Mouse (Mus musculus): ENCODE data around the gene Echs1. TPM values are rescaled to one million over a fixed set of nuclear protein-coding genes. Genes with fewer than 3 reads are reported as not detected.

Gene Echs1
- polyA plus RNA-seq (2011; ENCODE audit: insufficient read depth, insufficient read length, low read depth, missing spikeins), result 107 and 109 TPM in 2 replicates

DNA sequence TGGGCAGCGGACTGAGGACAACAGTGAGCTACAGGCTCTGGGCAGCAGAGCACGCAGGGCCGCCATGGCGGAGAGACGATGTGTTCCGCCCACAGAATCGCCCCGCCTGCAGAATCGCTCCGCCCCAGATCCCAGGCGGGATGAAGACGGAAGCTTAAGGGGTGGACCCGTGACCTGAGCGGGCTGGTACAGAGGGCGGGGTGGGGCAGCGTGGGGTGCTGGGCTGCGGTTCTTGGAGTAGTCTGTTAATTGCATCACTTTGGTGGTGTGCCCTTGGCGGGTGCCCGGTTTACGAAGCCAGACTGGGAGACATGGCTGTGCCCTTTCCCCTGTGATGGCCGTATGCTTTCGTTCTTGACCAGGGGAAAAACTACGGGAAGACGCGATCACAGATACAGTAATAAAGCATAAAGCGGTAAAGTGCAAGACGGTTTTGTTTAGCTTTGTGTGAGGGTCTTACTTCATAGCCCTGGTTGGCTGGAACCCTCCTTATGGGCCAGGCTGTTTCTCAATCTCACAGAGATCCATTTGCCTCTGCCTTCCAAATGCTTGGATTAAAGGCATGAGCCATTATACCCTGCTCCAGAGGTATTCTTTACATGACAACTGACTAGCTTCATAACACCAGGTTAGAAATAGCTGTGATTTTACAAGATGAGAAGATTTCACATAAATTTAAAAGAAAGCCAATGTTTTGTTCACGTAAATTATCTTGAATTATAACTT lies at the start of gene Echs1:
Gene Echs1 (minus strand): TSS at position 148 of the 726 bp plus-strand sequence.
- no peaks in the 10 kb centered on the region for H3K9me3 ChIP-seq (replicated peaks; ENCODE audit: control insufficient read depth, insufficient read depth, low read length, poor library complexity, severe bottlenecking)
- peak within 1 kb of the TSS; percentile 70 for H3K9ac ChIP-seq (ENCODE audit: low read depth, poor library complexity, severe bottlenecking)
- H3K4me3 ChIP-seq (ENCODE audit: low read depth, low read length), result peak within 1 kb of the TSS; percentile 82
- H3K4me1 ChIP-seq (ENCODE audit: control insufficient read depth, insufficient read depth, low read length), result peaks cover 2% of the 10 kb centered on the region
- peaks cover 10% of the 10 kb centered on the region for H3K36me3 ChIP-seq (ENCODE audit: control insufficient read depth, insufficient read depth, low read length, poor library complexity, severe bottlenecking)
- peak within 1 kb of the TSS; percentile 62 for H3K27ac ChIP-seq (ENCODE audit: insufficient read depth, low read length)
- no peaks in the 10 kb centered on the region for H3K27me3 ChIP-seq (ENCODE audit: control insufficient read depth, insufficient read depth, low read length, poor library complexity, severe bottlenecking)
- no peak for TF ChIP-seq EP300 (IDR thresholded peaks at IDR 0.05; ENCODE audit: insufficient read depth, low read depth, low read length)
- TF ChIP-seq POLR2A (IDR thresholded peaks at IDR 0.05; ENCODE audit: insufficient read depth, low read length), result peak; percentile 82

DNA sequence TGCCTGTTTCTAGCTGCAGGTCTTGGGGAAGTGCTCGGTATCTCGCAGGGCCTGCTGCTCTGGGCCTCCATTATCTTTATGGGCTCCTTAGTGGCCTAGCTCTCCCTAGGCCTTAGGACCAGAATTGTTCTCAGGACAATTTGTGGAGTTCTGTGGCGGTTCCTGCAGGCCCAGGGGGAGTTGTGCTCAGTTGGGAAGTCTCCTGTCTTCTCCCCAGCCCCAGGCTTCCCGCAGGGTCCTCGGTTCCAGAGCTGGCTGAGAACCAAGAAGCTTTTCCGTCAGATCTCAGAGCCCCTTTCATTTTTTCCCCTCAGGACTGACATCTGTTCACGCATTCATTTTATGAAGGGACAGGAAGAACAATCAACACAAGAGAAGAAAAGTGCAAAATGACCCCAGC lies 48.4 kb upstream of the Echs1 start, which contains the start of gene Olfr522:
Gene Olfr522 (minus strand): TSS at position 101 of the 400 bp plus-strand sequence.
- H3K9me3 ChIP-seq (replicated peaks; ENCODE audit: control insufficient read depth, insufficient read depth, low read length, poor library complexity, severe bottlenecking), result no peaks in the 10 kb centered on the region
- no peak within 1 kb of the TSS for H3K27ac ChIP-seq (ENCODE audit: insufficient read depth, low read length)
- H3K36me3 ChIP-seq (ENCODE audit: control insufficient read depth, insufficient read depth, low read length, poor library complexity, severe bottlenecking), result no peaks in the 10 kb centered on the region
- H3K27me3 ChIP-seq (ENCODE audit: control insufficient read depth, insufficient read depth, low read length, poor library complexity, severe bottlenecking), result no peaks in the 10 kb centered on the region
- no peak for TF ChIP-seq CTCF (IDR thresholded peaks at IDR 0.05; ENCODE audit: low read depth, low read length)
- TF ChIP-seq EP300 (IDR thresholded peaks at IDR 0.05; ENCODE audit: insufficient read depth, low read depth, low read length), result no peak
- TF ChIP-seq POLR2A (IDR thresholded peaks at IDR 0.05; ENCODE audit: insufficient read depth, low read length), result no peak
- H3K9ac ChIP-seq (ENCODE audit: low read depth, poor library complexity, severe bottlenecking), result no peak within 1 kb of the TSS
- H3K4me3 ChIP-seq (ENCODE audit: low read depth, low read length), result no peak within 1 kb of the TSS
- no peaks in the 10 kb centered on the region for H3K4me1 ChIP-seq (ENCODE audit: control insufficient read depth, insufficient read depth, low read length)

DNA sequence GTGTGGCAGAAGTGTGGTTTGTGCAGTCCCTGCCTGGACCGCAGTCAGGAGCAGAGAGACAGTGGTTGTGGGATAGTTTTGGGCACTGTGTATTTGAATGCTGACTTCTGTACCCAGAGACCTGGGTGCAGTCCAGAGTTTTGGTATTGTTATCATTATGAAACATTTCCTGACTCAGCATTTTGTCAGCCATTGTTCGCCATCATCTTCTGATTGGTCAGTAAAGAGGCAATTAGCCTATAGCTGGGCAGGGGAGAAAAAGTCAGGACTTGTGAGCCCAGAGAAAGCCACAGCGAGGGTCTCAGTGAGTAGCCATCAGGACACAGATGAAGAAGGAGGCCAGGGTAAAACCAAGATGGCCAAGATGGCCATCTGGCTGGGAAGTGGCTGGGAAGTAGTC lies 44.1 kb upstream of the Echs1 start:
- Histone ChIP-seq H3K27me3 (ENCODE audit: control insufficient read depth, insufficient read depth, low read length, poor library complexity, severe bottlenecking) (no peaks in the 10 kb centered on the region), H3K27ac (ENCODE audit: insufficient read depth, low read length) (no peak overlapping the region), H3K9ac (ENCODE audit: low read depth, poor library complexity, severe bottlenecking) (no peak overlapping the region), H3K36me3 (ENCODE audit: control insufficient read depth, insufficient read depth, low read length, poor library complexity, severe bottlenecking) (no peaks in the 10 kb centered on the region), H3K9me3 (replicated peaks; ENCODE audit: control insufficient read depth, insufficient read depth, low read length, poor library complexity, severe bottlenecking) (no peaks in the 10 kb centered on the region), H3K4me3 (ENCODE audit: low read depth, low read length) (no peak overlapping the region), H3K4me1 (ENCODE audit: control insufficient read depth, insufficient read depth, low read length) (no peaks in the 10 kb centered on the region)
- TF ChIP-seq EP300 (IDR thresholded peaks at IDR 0.05; ENCODE audit: insufficient read depth, low read depth, low read length) (no peak), CTCF (IDR thresholded peaks at IDR 0.05; ENCODE audit: low read depth, low read length) (no peak), POLR2A (IDR thresholded peaks at IDR 0.05; ENCODE audit: insufficient read depth, low read length) (no peak)

DNA sequence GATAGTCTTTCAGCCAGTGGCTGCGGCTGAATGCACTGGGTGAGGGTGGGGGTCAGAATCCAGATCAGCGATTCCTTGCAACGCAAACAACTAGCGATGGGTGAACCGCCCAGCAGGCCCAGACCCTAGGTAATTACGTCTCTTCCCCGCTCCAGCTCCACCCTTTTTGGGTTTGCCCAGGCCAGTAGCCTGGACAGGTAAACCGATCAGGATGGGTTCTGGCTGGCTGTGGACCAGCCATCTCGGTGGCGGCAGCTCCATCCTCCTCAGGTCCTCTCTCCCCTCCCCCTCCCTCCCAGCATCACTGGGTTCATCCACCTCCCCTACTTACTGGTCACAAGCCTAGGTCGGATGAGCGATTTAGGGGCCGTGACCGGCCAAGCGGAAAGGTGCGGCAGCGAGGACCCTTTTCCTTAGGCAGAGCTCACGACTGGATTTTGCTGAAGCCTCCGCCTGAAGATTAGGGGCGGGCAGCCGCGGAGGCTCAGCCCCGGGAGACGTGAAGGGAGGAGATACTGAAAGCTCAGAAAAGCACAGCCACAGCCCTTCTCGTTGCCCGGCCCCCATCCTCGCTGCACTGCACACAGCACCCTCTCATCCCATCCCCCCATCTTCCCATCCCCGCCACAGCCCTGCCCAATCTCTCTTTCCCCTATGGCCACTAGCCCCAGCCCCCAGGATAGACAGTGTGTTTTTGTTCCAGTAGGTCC lies 38.1 kb upstream of the Echs1 start, which contains the start of gene Sprn:
Gene Sprn (minus strand): TSS at position 660 of the 710 bp plus-strand sequence.
- Histone ChIP-seq H3K4me1 (ENCODE audit: control insufficient read depth, insufficient read depth, low read length) (no peaks in the 10 kb centered on the region), H3K27ac (ENCODE audit: insufficient read depth, low read length) (no peak within 1 kb of the TSS), H3K36me3 (ENCODE audit: control insufficient read depth, insufficient read depth, low read length, poor library complexity, severe bottlenecking) (no peaks in the 10 kb centered on the region), H3K4me3 (ENCODE audit: low read depth, low read length) (peak within 1 kb of the TSS; percentile 41), H3K9me3 (replicated peaks; ENCODE audit: control insufficient read depth, insufficient read depth, low read length, poor library complexity, severe bottlenecking) (no peaks in the 10 kb centered on the region), H3K9ac (ENCODE audit: low read depth, poor library complexity, severe bottlenecking) (peak within 1 kb of the TSS; percentile 33), H3K27me3 (ENCODE audit: control insufficient read depth, insufficient read depth, low read length, poor library complexity, severe bottlenecking) (no peaks in the 10 kb centered on the region)
- TF ChIP-seq CTCF (IDR thresholded peaks at IDR 0.05; ENCODE audit: low read depth, low read length) (no peak), EP300 (IDR thresholded peaks at IDR 0.05; ENCODE audit: insufficient read depth, low read depth, low read length) (no peak), POLR2A (IDR thresholded peaks at IDR 0.05; ENCODE audit: insufficient read depth, low read length) (no peak)

DNA sequence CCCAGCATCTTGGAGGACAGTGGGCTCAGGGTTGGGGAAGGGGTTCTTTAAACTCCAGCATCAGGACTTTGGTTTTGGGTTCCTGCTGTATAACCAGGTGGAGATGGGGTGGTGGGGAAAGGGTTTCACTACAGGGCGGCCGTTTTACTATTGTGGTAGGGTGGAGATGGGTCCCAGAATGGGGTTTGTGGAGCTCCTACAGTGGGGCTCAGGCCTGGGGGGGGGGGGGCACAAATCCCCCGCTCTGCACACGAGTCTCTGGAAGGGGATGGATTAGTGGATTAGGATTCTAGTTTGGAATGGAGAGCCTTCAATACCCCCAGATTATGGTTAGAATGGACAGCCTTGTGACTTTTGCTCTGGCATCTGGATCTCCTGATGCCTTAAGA lies 37.5 kb upstream of the Echs1 start:
- Histone ChIP-seq H3K4me3 (ENCODE audit: low read depth, low read length) (peak overlapping the region; percentile 41), H3K9me3 (replicated peaks; ENCODE audit: control insufficient read depth, insufficient read depth, low read length, poor library complexity, severe bottlenecking) (no peaks in the 10 kb centered on the region), H3K27me3 (ENCODE audit: control insufficient read depth, insufficient read depth, low read length, poor library complexity, severe bottlenecking) (no peaks in the 10 kb centered on the region), H3K4me1 (ENCODE audit: control insufficient read depth, insufficient read depth, low read length) (no peaks in the 10 kb centered on the region), H3K9ac (ENCODE audit: low read depth, poor library complexity, severe bottlenecking) (peak overlapping the region; percentile 33), H3K36me3 (ENCODE audit: control insufficient read depth, insufficient read depth, low read length, poor library complexity, severe bottlenecking) (no peaks in the 10 kb centered on the region), H3K27ac (ENCODE audit: insufficient read depth, low read length) (no peak overlapping the region)
- no peak for TF ChIP-seq EP300 (IDR thresholded peaks at IDR 0.05; ENCODE audit: insufficient read depth, low read depth, low read length)
- no peak for TF ChIP-seq CTCF (IDR thresholded peaks at IDR 0.05; ENCODE audit: low read depth, low read length)
- no peak for TF ChIP-seq POLR2A (IDR thresholded peaks at IDR 0.05; ENCODE audit: insufficient read depth, low read length)

DNA sequence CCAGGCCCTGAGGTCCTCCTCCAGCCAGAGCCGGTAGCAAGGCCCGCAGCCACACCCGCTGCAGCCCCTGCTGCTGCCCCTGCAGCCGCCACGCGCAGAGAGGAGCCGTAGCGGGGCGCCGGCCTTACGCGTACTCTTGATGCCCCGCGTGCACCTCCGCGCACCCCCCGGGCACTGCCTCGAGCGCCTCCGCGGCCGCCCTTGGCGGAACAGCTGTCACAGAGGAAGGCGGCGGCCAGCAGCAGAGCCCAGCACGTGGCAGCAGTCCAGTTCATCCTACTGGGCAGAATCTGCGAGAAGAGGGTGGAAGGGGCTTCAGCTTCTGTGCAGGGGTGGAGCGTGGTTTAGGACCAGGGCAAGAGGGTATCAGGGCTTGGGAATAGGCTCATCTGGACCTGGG lies 37.1 kb upstream of the Echs1 start:
- H3K36me3 ChIP-seq (ENCODE audit: control insufficient read depth, insufficient read depth, low read length, poor library complexity, severe bottlenecking), result no peaks in the 10 kb centered on the region
- TF ChIP-seq POLR2A (IDR thresholded peaks at IDR 0.05; ENCODE audit: insufficient read depth, low read length), result no peak
- no peak for TF ChIP-seq CTCF (IDR thresholded peaks at IDR 0.05; ENCODE audit: low read depth, low read length)
- no peak for TF ChIP-seq EP300 (IDR thresholded peaks at IDR 0.05; ENCODE audit: insufficient read depth, low read depth, low read length)
- H3K4me1 ChIP-seq (ENCODE audit: control insufficient read depth, insufficient read depth, low read length), result no peaks in the 10 kb centered on the region
- no peak overlapping the region for H3K27ac ChIP-seq (ENCODE audit: insufficient read depth, low read length)
- no peaks in the 10 kb centered on the region for H3K9me3 ChIP-seq (replicated peaks; ENCODE audit: control insufficient read depth, insufficient read depth, low read length, poor library complexity, severe bottlenecking)
- no peaks in the 10 kb centered on the region for H3K27me3 ChIP-seq (ENCODE audit: control insufficient read depth, insufficient read depth, low read length, poor library complexity, severe bottlenecking)
- peak overlapping the region; percentile 33 for H3K9ac ChIP-seq (ENCODE audit: low read depth, poor library complexity, severe bottlenecking)
- H3K4me3 ChIP-seq (ENCODE audit: low read depth, low read length), result peak overlapping the region; percentile 34

All from ES-Bruce4 (cell line).